Mouse (Mus musculus) bone marrow, adult 2 months (tissue): ENCODE measurements at regions not wholly inside any gene's neighbourhood (a gene's known extent, or its start where the extent isn't known, plus 50 kb on each side); places are given as distances from the start of the nearest gene placed in this dataset.

Experiments
- CTCF ChIP-seq: fragments of 200-500 bp; IDR thresholded peaks from 2 replicates; pipeline ENCODE4 v1.5.1; 2011; ENCODE audit warnings: low read length, control low read depth; ENCODE audit not compliant: control insufficient read depth, insufficient read depth
- POLR2A ChIP-seq: fragments of 200-500 bp; IDR thresholded peaks from 2 replicates; pipeline ENCODE4 v1.6.1; 2011; ENCODE audit warnings: low read depth, mild to moderate bottlenecking, control low read depth, low read length, borderline replicate concordance; ENCODE audit not compliant: control insufficient read depth

GRCm38 (mm10) chr1:92776353-92776752 is 55.1 kb upstream of the Gpc1 start:
- TF ChIP-seq CTCF (no peak), POLR2A (no peak)
